In genomic region chr4:91400423-91400822, GRCm38 (mm10) we compare ENCODE assay signal across 8 mouse cellular contexts. TPM values are rescaled to one million over a fixed set of nuclear protein-coding genes. Genes with fewer than 3 reads are reported as not detected.
DNase-seq lines count a peak whose midpoint lies in the region; ATAC-seq and TF ChIP-seq lines count a peak whose summit lies in the region.

Gene Elavl2 (minus strand): TSS chr4:91400785.

- 1% methylated on average over 28 of the region's 28 CpGs for WGBS in kidney, embryonic 14.5 days
- WGBS in kidney, adult 2 months: 2% methylated on average over 28 of the region's 28 CpGs
- WGBS in embryonic facial prominence, embryonic 14.5 days: 3% methylated on average over 22 of the region's 28 CpGs
- WGBS in intestine, postnatal 0 days: 3% methylated on average over 28 of the region's 28 CpGs

- peaks cover 5% of the 10 kb centered on the region for H3K27me3 ChIP-seq in kidney, embryonic 14.5 days (ENCODE audit: control insufficient read depth, insufficient read depth, low read length)
- no peaks in the 10 kb centered on the region for H3K27me3 ChIP-seq in kidney, adult 2 months (replicated peaks; ENCODE audit: control insufficient read depth, insufficient read depth, low read length)
- peaks cover 31% of the 10 kb centered on the region for H3K27me3 ChIP-seq in embryonic facial prominence, embryonic 14.5 days (replicated peaks; ENCODE audit: control insufficient read depth, insufficient read depth, low read length)
- peaks cover 12% of the 10 kb centered on the region for H3K27me3 ChIP-seq in intestine, postnatal 0 days (replicated peaks; ENCODE audit: control insufficient read depth, insufficient read depth, low read length)

- peak within 1 kb of the TSS; percentile 57 for H3K4me2 ChIP-seq in kidney, embryonic 14.5 days (replicated peaks; ENCODE audit: low read depth, low read length)
- peak within 1 kb of the TSS; percentile 54 for H3K4me2 ChIP-seq in embryonic facial prominence, embryonic 14.5 days (ENCODE audit: low read depth, low read length)
- peak within 1 kb of the TSS; percentile 35; the same call in 1 of the 2 replicates for H3K4me2 ChIP-seq in intestine, postnatal 0 days (replicated peaks; ENCODE audit: low read depth)

- peak within 1 kb of the TSS; percentile 40; the same call in 1 of the 2 replicates for H3K9ac ChIP-seq in kidney, embryonic 14.5 days (ENCODE audit: low read depth, low read length)
- 0 out of 2 replicates have a peak within 1 kb of the TSS, but pooled peaks have one; percentile 6 for H3K9ac ChIP-seq in embryonic facial prominence, embryonic 14.5 days (ENCODE audit: low read depth, low read length)
- no peak within 1 kb of the TSS for H3K9ac ChIP-seq in intestine, postnatal 0 days (ENCODE audit: low read depth, low read length)

- H3K27ac ChIP-seq in kidney, embryonic 14.5 days (ENCODE audit: low read depth, low read length): no peak within 1 kb of the TSS
- H3K27ac ChIP-seq in kidney, adult 2 months (ENCODE audit: insufficient read depth, low read depth, low read length): no peak within 1 kb of the TSS
- H3K27ac ChIP-seq in embryonic facial prominence, embryonic 14.5 days (replicated peaks; ENCODE audit: low read depth, low read length): no peak within 1 kb of the TSS
- no peak within 1 kb of the TSS for H3K27ac ChIP-seq in intestine, postnatal 0 days (ENCODE audit: low read depth, low read length)

- no peak for DNase-seq in kidney, adult 2 months
- DNase-seq in embryonic facial prominence, embryonic 14.5 days (ENCODE audit: low spot score): no peak
- peak; percentile 23 for DNase-seq in neural tube, embryonic 10.5 days (ENCODE audit: extremely low spot score, low spot score)
- DNase-seq in urinary bladder, adult 2 months (ENCODE audit: low spot score): no peak
- DNase-seq in right cerebral cortex, adult 18-20 months: no peak
- no peak for DNase-seq in lung, postnatal 14 days

- no peak for TF ChIP-seq CTCF in kidney, adult 2 months (conservative IDR thresholded peaks at IDR 0.05; ENCODE audit: insufficient read depth, insufficient read length, low read depth, low read length)
- no peak for TF ChIP-seq CTCF in intestine, postnatal 0 days (IDR thresholded peaks at IDR 0.05; ENCODE audit: low read depth)

- no peak for TF ChIP-seq POLR2A in kidney, adult 2 months (IDR thresholded peaks at IDR 0.05; ENCODE audit: low read depth, low read length)

- no peaks in the 10 kb centered on the region for H3K36me3 ChIP-seq in kidney, embryonic 14.5 days (ENCODE audit: control insufficient read depth, insufficient read depth, low read length)
- H3K36me3 ChIP-seq in kidney, adult 2 months (ENCODE audit: control insufficient read depth, insufficient read depth, low read length): no peaks in the 10 kb centered on the region
- H3K36me3 ChIP-seq in embryonic facial prominence, embryonic 14.5 days (ENCODE audit: control insufficient read depth, insufficient read depth, low read length): no peaks in the 10 kb centered on the region
- H3K36me3 ChIP-seq in intestine, postnatal 0 days (ENCODE audit: control insufficient read depth, insufficient read depth): no peaks in the 10 kb centered on the region

- H3K4me3 ChIP-seq in kidney, embryonic 14.5 days (ENCODE audit: low read length): peak within 1 kb of the TSS; percentile 35
- no peak within 1 kb of the TSS for H3K4me3 ChIP-seq in kidney, adult 2 months (ENCODE audit: insufficient read depth, low read depth, low read length)
- peak within 1 kb of the TSS; percentile 30 for H3K4me3 ChIP-seq in embryonic facial prominence, embryonic 14.5 days (ENCODE audit: low read depth, low read length)
- no peak within 1 kb of the TSS for H3K4me3 ChIP-seq in intestine, postnatal 0 days (ENCODE audit: low read depth, low read length)

- no peaks in the 10 kb centered on the region for H3K9me3 ChIP-seq in kidney, embryonic 14.5 days (ENCODE audit: control insufficient read depth, low read length)
- no peaks in the 10 kb centered on the region for H3K9me3 ChIP-seq in embryonic facial prominence, embryonic 14.5 days (ENCODE audit: control insufficient read depth, low read length)
- no peaks in the 10 kb centered on the region for H3K9me3 ChIP-seq in intestine, postnatal 0 days (ENCODE audit: control insufficient read depth)

- peak; percentile 57; the same call in 1 of the 2 replicates for ATAC-seq in kidney, embryonic 14.5 days (ENCODE audit: low FRiP score, low TSS enrichment)
- ATAC-seq in embryonic facial prominence, embryonic 14.5 days (ENCODE audit: low read depth): no peak
- ATAC-seq in intestine, postnatal 0 days: no peak

- 0 out of 2 replicates have a peak, but pooled peaks cover 3% of the 10 kb centered on the region for H3K4me1 ChIP-seq in kidney, embryonic 14.5 days (ENCODE audit: control insufficient read depth, insufficient read depth, low read length)
- H3K4me1 ChIP-seq in kidney, adult 2 months (ENCODE audit: control insufficient read depth, insufficient read depth, low read length): no peaks in the 10 kb centered on the region
- H3K4me1 ChIP-seq in embryonic facial prominence, embryonic 14.5 days (ENCODE audit: control insufficient read depth, insufficient read depth, low read length): no peaks in the 10 kb centered on the region
- H3K4me1 ChIP-seq in intestine, postnatal 0 days (replicated peaks; ENCODE audit: control insufficient read depth, insufficient read depth, low read length): no peaks in the 10 kb centered on the region

RNA-seq across cellular contexts. Expression of gene Elavl2, which starts in this region (rescaled TPM):
- 2.7 and 3.7 TPM in 2 replicates for polyA plus RNA-seq in kidney, embryonic 14.5 days (2014; fragmentation: Nextera tagmentation; extraction: Ambion mirVana)
- 0.34 TPM in 1 of 2 replicates, not detected in the other for polyA plus RNA-seq in kidney, adult 2 months (2012; rRNA removed)
- 10.6 and 11.4 TPM in 2 replicates for polyA plus RNA-seq in embryonic facial prominence, embryonic 14.5 days (2014; fragmentation: Nextera tagmentation; extraction: Ambion mirVana)
- polyA plus RNA-seq in intestine, postnatal 0 days (2015; fragmentation: Nextera tagmentation; extraction: Ambion mirVana): 0.94 and 1.1 TPM in 2 replicates
- polyA plus RNA-seq in urinary bladder, adult 2 months (2012; rRNA removed): 0.58 and 1.1 TPM in 2 replicates

Comparison
In these comparisons a context has a peak if more than half of its experiments do, and no peak if none do; other contexts are left out.
1. H3K4me3 ChIP-seq: peak in kidney, embryonic 14.5 days (single experiment) and embryonic facial prominence, embryonic 14.5 days (single experiment); none in kidney, adult 2 months (single experiment) and intestine, postnatal 0 days (single experiment).
2. Peak in every context shown above with its lines, with median percentiles within 50 percentile points of each other: H3K4me2 ChIP-seq.